11 mouse cellular contexts compared by ENCODE assay signal in the genomic region with DNA sequence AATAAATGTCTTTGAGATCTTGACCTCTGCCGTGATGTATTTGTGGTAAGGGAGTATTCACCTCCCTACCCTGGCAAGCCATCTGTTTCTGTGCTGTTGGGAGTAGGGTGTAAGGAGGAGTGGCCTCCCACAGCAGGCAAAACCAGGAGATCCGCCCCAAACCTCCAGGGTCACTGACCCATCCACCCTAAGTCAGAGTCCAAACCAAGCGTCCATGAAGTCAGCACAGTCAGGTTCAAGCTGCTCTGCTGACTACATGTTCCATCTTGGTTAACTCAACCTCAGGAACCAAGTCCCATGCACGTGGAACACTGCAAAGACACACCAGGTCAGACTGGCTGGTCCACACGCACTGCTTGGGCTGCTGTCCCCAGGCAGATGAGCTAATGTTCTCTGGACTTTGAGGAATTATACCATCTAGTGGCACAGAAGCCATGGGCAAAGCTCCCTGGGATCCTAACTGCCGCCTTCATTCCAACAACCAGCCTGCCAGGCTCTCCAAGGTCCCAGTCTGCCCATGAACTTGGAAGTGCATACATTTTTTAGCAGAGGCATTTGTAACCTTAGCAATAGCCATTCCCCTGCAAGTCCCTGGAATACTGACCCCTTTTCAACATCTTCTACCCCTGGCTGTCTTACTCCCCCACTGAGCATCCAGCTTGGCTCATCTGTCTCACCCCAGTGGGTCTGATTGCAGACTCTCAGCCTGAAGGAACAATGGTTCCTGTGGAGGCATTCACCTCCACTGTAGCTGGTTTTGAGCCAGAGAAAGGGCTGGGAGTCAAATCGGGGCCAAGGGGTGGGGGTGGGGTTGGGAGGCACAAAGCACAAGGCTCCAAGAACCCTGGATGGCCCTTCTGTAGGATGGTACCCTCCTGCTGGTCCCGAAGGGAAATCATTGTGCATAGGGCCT.
DNase-seq lines count a peak whose midpoint lies in the region; ATAC-seq and TF ChIP-seq lines count a peak whose summit lies in the region.
"Had no signal": no experiment of that assay in that cellular context is flagged by ENCODE, and none has a peak within 500 bp of the region (broad histone marks: within the 10 kb centered on the region; RNA-seq: fewer than 3 reads in every experiment).

No protein-coding gene starts in this region.

- peak; percentile 67 for ATAC-seq in hindbrain, embryonic 11.5 days (ENCODE audit: low FRiP score)
- ATAC-seq in midbrain, embryonic 13.5 days, result peak; percentile 43

- DNase-seq in ES-CJ7 (ENCODE audit: low read depth, low spot score), result peak; percentile 79
- DNase-seq in hindbrain, embryonic 11.5 days (ENCODE audit: low spot score), result peak; percentile 22
- DNase-seq in left cerebral cortex, postnatal 4 days, result no peak
- DNase-seq in urinary bladder, postnatal 14 days (ENCODE audit: low spot score), result no peak
- DNase-seq in frontal cortex, adult 2 months (ENCODE audit: extremely low spot score in 1 of 2, low spot score in 1 of 2), result no peak
- no peak for DNase-seq in ovary, postnatal 10 days (ENCODE audit: low spot score)
- DNase-seq: embryo, embryonic 11 days; gastrocnemius, postnatal 25 days; lung, postnatal 10 days had no signal

- no peak overlapping the region for H3K9ac ChIP-seq in hindbrain, embryonic 11.5 days (ENCODE audit: low read depth, low read length)
- no peak overlapping the region for H3K9ac ChIP-seq in midbrain, embryonic 13.5 days (replicated peaks)

- intact Hi-C loops in left cerebral cortex, postnatal 4 days (cut with DNase I), result no loop called here

- no peaks in the 10 kb centered on the region for H3K27me3 ChIP-seq in E14TG2a.4 (ENCODE audit: insufficient read depth, low read length)
- H3K27me3 ChIP-seq in hindbrain, embryonic 11.5 days (ENCODE audit: control insufficient read depth, insufficient read depth, low read length), result no peaks in the 10 kb centered on the region
- H3K27me3 ChIP-seq in midbrain, embryonic 13.5 days, result no peaks in the 10 kb centered on the region

- WGBS in hindbrain, embryonic 11.5 days, result 24% methylated on average over 8 of the region's 8 CpGs
- 24% methylated on average over 8 of the region's 8 CpGs for WGBS in midbrain, embryonic 13.5 days

- H3K4me3 ChIP-seq in E14TG2a.4 (replicated peaks; ENCODE audit: low read length), result peak overlapping the region; percentile 15; the same call in 1 of the 2 replicates
- H3K4me3 ChIP-seq in hindbrain, embryonic 11.5 days (ENCODE audit: low read depth, low read length), result no peak overlapping the region
- H3K4me3 ChIP-seq in midbrain, embryonic 13.5 days (replicated peaks), result no peak overlapping the region

- peaks cover 16% of the 10 kb centered on the region for H3K36me3 ChIP-seq in E14TG2a.4 (ENCODE audit: insufficient read depth, low read length)
- H3K36me3 ChIP-seq in hindbrain, embryonic 11.5 days (ENCODE audit: control insufficient read depth, insufficient read depth, low read length), result no peaks in the 10 kb centered on the region
- peaks cover 18% of the 10 kb centered on the region for H3K36me3 ChIP-seq in midbrain, embryonic 13.5 days

- no peak for TF ChIP-seq CTCF in E14TG2a.4 (conservative IDR thresholded peaks at IDR 0.05; ENCODE audit: low read length)

- peaks cover 74% of the 10 kb centered on the region for H3K4me1 ChIP-seq in E14TG2a.4 (replicated peaks; ENCODE audit: low read depth, low read length)
- peaks cover 4% of the 10 kb centered on the region for H3K4me1 ChIP-seq in hindbrain, embryonic 11.5 days (replicated peaks; ENCODE audit: control insufficient read depth, insufficient read depth, low read length)
- H3K4me1 ChIP-seq in midbrain, embryonic 13.5 days (replicated peaks), result peaks cover 17% of the 10 kb centered on the region

- 0 out of 2 replicates have a peak overlapping the region, but pooled peaks have one; percentile 47 for H3K27ac ChIP-seq in hindbrain, embryonic 11.5 days (ENCODE audit: low read depth, low read length)
- peak overlapping the region; percentile 44; the same call in 1 of the 2 replicates for H3K27ac ChIP-seq in midbrain, embryonic 13.5 days

- no peaks in the 10 kb centered on the region for H3K9me3 ChIP-seq in E14TG2a.4 (ENCODE audit: low read length)
- no peaks in the 10 kb centered on the region for H3K9me3 ChIP-seq in hindbrain, embryonic 11.5 days (ENCODE audit: control insufficient read depth, low read length)
- no peaks in the 10 kb centered on the region for H3K9me3 ChIP-seq in midbrain, embryonic 13.5 days

- no peak overlapping the region for H3K4me2 ChIP-seq in hindbrain, embryonic 11.5 days (replicated peaks; ENCODE audit: low read depth, low read length)
- no peak overlapping the region for H3K4me2 ChIP-seq in midbrain, embryonic 13.5 days (replicated peaks)

Comparison
In these comparisons a context has a peak if more than half of its experiments do, and no peak if none do; other contexts are left out.
1. DNase-seq: peak in ES-CJ7 (single experiment) and hindbrain, embryonic 11.5 days (single experiment); none in left cerebral cortex, postnatal 4 days (single experiment), urinary bladder, postnatal 14 days (single experiment), frontal cortex, adult 2 months (0 of 2) and ovary, postnatal 10 days (single experiment).